Mouse (Mus musculus): ENCODE results near the gene Txn2. TPM values are rescaled to one million over a fixed set of nuclear protein-coding genes. Genes with fewer than 3 reads are reported as not detected.
"Not testable (repeated sequence)": the region's sequence is repeated elsewhere in the genome, so short reads cannot be mapped to it uniquely, and the experiment has no call there.

Txn2 gene
- total RNA-seq, 2 experiments from 2014 or later, result 291 to 304 TPM

DNA sequence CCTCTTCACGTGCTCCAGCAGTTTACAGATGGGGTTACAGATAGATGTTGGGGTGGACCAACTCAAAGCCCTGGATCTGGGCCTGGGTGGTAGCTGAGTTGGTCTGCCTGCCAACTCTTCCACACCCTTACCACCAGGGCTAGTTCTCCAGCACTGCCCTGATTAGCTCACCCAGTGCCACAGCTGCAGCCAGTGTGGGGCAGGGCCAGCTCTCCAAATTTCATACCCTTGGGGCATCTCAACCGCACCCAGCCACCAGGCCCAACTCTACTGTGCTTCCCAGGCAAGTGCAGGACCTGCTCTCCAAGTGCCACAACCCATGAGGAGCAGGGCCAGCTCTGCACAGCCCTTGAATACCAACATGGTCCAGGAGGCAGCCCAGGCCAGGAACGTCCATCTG lies 49.0 kb downstream of the Txn2 start:
- no peak for DNase-seq

DNA sequence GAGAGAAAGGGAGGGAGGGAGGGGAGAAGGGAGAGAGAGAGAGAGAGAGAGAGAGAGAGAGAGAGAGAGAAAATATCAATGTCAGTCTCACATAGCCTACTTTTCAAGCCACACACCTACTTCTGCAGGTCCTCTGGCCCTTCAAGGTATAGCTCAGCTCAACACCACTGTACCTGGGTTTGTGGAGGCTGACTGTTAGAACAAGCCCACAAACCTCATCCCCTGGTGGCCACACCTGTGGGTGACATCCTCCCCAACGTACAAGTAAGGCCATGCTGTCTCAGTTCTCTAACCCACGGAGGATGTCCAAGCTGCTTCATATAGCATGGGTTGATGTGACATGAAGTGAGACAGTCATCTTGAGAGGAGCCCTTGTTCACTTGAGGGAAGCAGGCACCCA lies 51.6 kb downstream of the Txn2 start:
- DNase-seq, result no peak

GRCm38 (mm10) chr15:77876716-77877115 lies 52.1 kb downstream of the Txn2 start:
- no peak for DNase-seq

- DNase-seq, result no peak
Observed at GRCm38 (mm10) chr15:77875953-77876352, 52.9 kb downstream of the Txn2 start.

- DNase-seq, result no peak
Observed at GRCm38 (mm10) chr15:77874807-77875206, 54.0 kb downstream of the Txn2 start.

DNA sequence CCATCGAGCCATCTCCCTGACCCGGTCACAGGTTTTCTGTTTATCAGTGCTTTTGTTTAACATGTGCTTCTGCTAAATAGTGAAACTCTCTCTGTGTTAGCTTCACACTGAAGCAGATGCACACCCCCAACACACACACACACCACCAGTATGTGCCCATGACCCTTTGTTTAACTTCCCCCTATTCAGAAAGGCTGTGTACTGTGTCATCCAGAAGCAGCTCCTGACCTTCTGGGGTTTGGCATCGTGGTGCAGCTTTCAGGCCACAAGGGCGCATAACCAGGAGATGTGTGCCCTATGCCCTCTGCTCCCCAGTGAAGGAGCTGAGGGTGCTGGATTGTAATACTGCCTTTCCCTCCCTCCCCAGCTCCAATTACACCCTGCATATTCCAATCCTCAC lies 54.5 kb downstream of the Txn2 start:
- no peak for DNase-seq

DNA sequence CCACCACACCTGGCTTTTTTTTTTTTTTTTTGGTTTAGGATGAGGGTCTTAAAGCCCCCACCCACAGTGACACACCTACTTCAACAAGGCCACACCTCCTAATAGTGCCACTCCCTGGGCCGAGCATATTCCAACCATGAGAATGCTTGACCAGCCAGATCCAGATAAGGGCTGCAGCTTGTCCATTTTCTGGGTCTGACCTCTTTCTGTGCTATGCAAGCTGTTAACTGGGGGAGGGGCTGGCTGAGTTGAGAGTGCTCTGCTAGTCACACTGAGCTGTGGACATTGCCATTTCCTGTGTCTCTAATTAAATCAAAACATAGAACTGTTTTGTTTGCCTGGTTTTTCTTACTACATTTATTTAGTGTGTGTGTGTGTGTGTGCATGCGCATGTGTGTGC lies 55.2 kb downstream of the Txn2 start:
- no peak for DNase-seq

GRCm38 (mm10) chr15:77872996-77873395 lies 55.8 kb downstream of the Txn2 start:
- DNase-seq, result no peak

- no peak for DNase-seq
Observed at GRCm38 (mm10) chr15:77868340-77868739, 60.5 kb downstream of the Txn2 start.

GRCm38 (mm10) chr15:77867231-77867968 lies 61.4 kb downstream of the Txn2 start:
- not testable (repeated sequence) for DNase-seq

- no peak for DNase-seq
Observed at GRCm38 (mm10) chr15:77866583-77867220, 62.1 kb downstream of the Txn2 start.

Other genes starting within 250 kb of the Txn2 start
- under 1 TPM in 1 of 2 experiments, not detected in 1; 0.28 TPM for gene Apol7e, start 230.1 kb downstream of the Txn2 start, total RNA-seq (2021)
- gene Apol9b, start 200.0 kb downstream of the Txn2 start, total RNA-seq (2021), result under 1 TPM in 1 of 2 experiments, not detected in 1; 0.46 TPM
- not detected for gene Apol8, start 172.0 kb downstream of the Txn2 start, total RNA-seq (2021)
- 100 to 1,000 TPM; 117 to 119 TPM for gene Myh9, start 86.8 kb downstream of the Txn2 start, total RNA-seq (2021)
- 1 to 10 TPM in 1 of 2 experiments, under 1 TPM in 1; 0.67 to 1.3 TPM for gene Foxred2, start 27.7 kb upstream of the Txn2 start, total RNA-seq (2021)
- 10 to 100 TPM; 67.3 to 67.9 TPM for gene Eif3d, start 41.8 kb upstream of the Txn2 start, total RNA-seq (2021)
- not detected for gene Cacng2, start 191.0 kb upstream of the Txn2 start, total RNA-seq (2021)
- 10 to 100 TPM in 1 of 2 experiments, 1 to 10 TPM in 1; 8.2 to 11.6 TPM for gene Ift27, start 245.1 kb upstream of the Txn2 start, total RNA-seq (2021)